Mouse (Mus musculus) CD8-positive naive resting alpha-beta T cell, adult 2 months (primary cell): Measurements from ENCODE around the gene Hecw1.
"Not testable (repeated sequence)": the region's sequence is repeated elsewhere in the genome, so short reads cannot be mapped to it uniquely, and the experiment has no call there.

ENCODE experiments used
- DNase-seq, 2 experiments: peaks; one replicate each; pipeline ENCODE4 v3.0.0; 2022; ENCODE audit warnings: low read depth in 2 of 2, low spot score in 2 of 2

The Hecw1 gene

GRCm38 (mm10) chr13:14374470-14374869 lies 148.6 kb downstream of the Hecw1 start:
- no peak for DNase-seq

DNA sequence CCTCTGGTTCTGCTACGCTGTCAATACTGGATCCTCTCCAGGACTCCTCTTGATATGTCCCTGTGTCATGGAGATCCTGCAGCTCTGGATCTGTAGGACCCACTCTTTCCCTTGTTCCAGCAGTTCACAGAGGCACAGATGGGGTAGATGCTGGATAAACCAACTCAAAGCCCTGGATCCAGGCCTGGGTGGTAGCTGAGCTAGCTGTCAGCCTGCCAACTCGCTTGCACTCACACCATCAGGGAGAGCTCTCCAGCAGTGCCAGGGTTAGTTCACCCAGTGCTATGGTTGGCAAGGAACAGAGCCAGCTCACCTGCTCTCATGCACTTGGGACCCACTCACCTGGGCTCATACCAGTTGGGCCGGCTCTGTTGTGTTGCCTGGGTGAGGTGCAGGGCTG lies 157.5 kb downstream of the Hecw1 start:
- DNase-seq, result no peak

GRCm38 (mm10) chr13:14327252-14327651 lies 195.8 kb downstream of the Hecw1 start:
- DNase-seq, result no peak

DNA sequence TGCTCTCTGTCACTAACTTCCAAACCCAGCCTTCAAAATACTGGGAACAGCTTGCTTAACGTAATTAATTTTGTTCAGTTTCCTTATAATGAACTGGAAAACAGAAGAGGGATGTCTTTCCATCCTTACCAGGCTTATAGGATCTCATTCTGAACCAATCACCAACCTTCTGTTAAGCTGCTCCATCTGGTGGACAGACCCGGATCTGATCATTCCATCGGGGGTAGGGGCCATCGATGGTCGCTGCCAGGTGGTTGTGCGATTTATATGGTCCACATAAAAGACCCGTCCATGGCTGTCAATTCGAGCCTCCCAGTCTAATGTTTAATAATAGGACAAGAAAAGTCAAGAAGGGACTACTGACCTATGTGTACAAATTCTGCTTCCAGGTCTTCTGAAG lies 216.4 kb downstream of the Hecw1 start:
- DNase-seq, result no peak

DNA sequence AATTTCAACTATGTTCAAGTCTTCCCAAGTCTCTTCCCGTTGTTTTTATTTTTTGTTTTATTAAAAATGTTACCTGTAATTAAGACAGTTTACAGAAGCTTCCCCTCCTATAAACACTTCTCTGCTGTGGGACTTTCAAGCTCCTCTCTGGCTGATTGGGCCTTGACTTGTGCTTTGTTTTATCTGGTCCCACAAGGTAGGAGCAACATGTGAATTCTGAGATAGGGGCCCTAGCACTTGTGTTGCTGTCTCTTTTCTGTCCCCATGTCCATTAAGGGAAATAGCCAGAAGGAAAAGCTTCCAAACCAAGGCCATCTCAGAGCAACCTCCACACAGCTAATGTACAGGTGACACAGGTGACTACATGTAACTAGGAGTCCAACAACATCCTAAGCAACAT lies 218.9 kb downstream of the Hecw1 start:
- DNase-seq, result no peak

DNA sequence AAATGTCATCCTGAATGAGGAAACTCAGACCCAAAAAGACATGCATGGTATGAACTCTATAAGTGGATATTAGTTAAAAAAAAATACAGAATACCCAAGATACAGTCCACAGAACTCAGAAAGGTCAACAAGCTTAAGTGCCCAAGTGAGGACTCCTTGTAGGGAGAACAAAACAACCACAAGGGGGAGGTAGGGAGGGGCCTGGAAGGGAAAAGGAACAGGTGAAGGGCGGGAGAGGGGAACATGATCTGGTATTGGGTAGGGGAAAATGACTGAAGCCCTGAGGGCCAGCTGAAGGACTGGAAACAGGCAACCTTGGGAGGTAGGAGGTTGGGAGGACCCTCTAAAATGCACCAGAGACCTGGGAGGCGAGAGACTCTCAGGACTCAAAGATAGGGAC lies 220.1 kb downstream of the Hecw1 start:
- DNase-seq, result no peak

GRCm38 (mm10) chr13:14290016-14290415 lies 233.0 kb downstream of the Hecw1 start:
- no peak for DNase-seq

DNA sequence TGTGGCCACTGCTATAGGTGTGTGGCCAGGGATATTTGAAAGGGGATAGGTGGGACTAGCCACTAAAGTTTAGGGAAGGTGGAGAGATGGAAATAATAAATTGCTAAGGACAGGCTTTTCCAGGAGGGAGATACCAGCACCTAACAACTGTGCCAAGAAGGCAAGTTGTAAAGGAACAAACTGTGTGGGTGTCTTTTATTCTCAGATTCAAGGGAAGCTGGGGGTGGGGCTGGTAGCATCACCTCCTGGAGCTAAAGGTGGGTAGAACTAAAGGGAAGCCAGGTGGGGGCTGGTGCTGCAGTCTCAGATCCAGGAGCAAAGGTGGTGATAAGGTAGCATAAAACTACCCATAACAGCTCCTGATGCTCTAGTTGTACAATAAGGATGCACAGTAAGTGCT lies 251.6 kb downstream of the Hecw1 start:
- no peak for DNase-seq

GRCm38 (mm10) chr13:14260939-14261338 lies 262.1 kb downstream of the Hecw1 start:
- DNase-seq, result not testable (repeated sequence)

DNA sequence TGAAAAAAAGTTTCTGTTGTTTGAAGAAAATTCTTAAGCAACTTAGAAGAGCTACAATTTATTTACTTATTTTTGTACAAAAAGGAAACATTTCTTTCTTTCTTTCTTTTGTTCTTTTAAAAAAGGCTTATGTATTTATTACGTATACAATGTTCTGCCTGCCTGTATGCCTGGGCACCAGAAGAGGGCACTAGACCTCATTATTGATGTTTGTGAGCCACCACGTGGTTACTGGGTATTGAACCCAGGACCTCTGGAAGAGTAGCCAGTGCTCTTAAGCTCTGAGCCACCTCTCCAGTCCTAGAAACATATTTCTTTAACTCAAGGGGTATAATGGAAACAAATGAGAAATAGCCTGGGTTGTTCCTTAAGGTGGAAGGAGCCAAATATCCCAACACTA lies 277.1 kb downstream of the Hecw1 start:
- DNase-seq, result no peak

- DNase-seq, result no peak
Observed at GRCm38 (mm10) chr13:14179669-14180068, 343.4 kb downstream of the Hecw1 start.

- DNase-seq, result no peak
Observed at GRCm38 (mm10) chr13:14177989-14178388, 345.0 kb downstream of the Hecw1 start.
